Comparison of ENCODE assay signal across 9 mouse cellular contexts in genomic region chr16:18379338-18380001, GRCm38 (mm10). TPM values are rescaled to one million over a fixed set of nuclear protein-coding genes. Genes with fewer than 3 reads are reported as not detected.
DNase-seq lines count a peak whose midpoint lies in the region; ATAC-seq lines count a peak whose summit lies in the region.
"Had no signal": no experiment of that assay in that cellular context is flagged by ENCODE, and none has a peak within 500 bp of the region (broad histone marks: within the 10 kb centered on the region; RNA-seq: fewer than 3 reads in every experiment).

No protein-coding gene starts in this region.

- H3K4me1 ChIP-seq in forebrain, embryonic 16.5 days (replicated peaks; ENCODE audit: control insufficient read depth, insufficient read depth, low read length), result peaks cover 55% of the 10 kb centered on the region
- H3K4me1 ChIP-seq in kidney, embryonic 14.5 days (ENCODE audit: control insufficient read depth, insufficient read depth, low read length), result peaks cover 15% of the 10 kb centered on the region
- peaks cover 31% of the 10 kb centered on the region for H3K4me1 ChIP-seq in neural tube, embryonic 14.5 days (ENCODE audit: control insufficient read depth, insufficient read depth, low read length)

- no peaks in the 10 kb centered on the region for H3K27me3 ChIP-seq in forebrain, embryonic 16.5 days (replicated peaks; ENCODE audit: control insufficient read depth, insufficient read depth, low read length)
- H3K27me3 ChIP-seq in kidney, embryonic 14.5 days (ENCODE audit: control insufficient read depth, insufficient read depth, low read length), result no peaks in the 10 kb centered on the region
- no peaks in the 10 kb centered on the region for H3K27me3 ChIP-seq in neural tube, embryonic 14.5 days (ENCODE audit: control insufficient read depth, insufficient read depth, low read length)

- no peaks in the 10 kb centered on the region for H3K36me3 ChIP-seq in forebrain, embryonic 16.5 days (ENCODE audit: control insufficient read depth, insufficient read depth)
- H3K36me3 ChIP-seq in kidney, embryonic 14.5 days (ENCODE audit: control insufficient read depth, insufficient read depth, low read length), result no peaks in the 10 kb centered on the region
- H3K36me3 ChIP-seq in neural tube, embryonic 14.5 days (ENCODE audit: control insufficient read depth, insufficient read depth, low read length), result no peaks in the 10 kb centered on the region
- H3K36me3 ChIP-seq: G1E had no signal

- DNase-seq in retina, postnatal 1 day, result peak; percentile 43
- no peak for DNase-seq in retina, embryonic 14.5 days (ENCODE audit: low spot score)
- DNase-seq in frontal cortex, postnatal 25 days (ENCODE audit: low spot score in 2 of 2), result no peak
- DNase-seq in right cerebral cortex, postnatal 4 days, result no peak
- DNase-seq: adrenal gland, postnatal 14 days had no signal

- H3K9ac ChIP-seq in forebrain, embryonic 16.5 days (replicated peaks; ENCODE audit: low read depth, low read length), result no peak overlapping the region
- peak overlapping the region; percentile 7; the same call in 1 of the 2 replicates for H3K9ac ChIP-seq in kidney, embryonic 14.5 days (ENCODE audit: low read depth, low read length)
- no peak overlapping the region for H3K9ac ChIP-seq in neural tube, embryonic 14.5 days (replicated peaks; ENCODE audit: low read depth, low read length)

- H3K4me2 ChIP-seq in forebrain, embryonic 16.5 days (ENCODE audit: low read length), result no peak overlapping the region
- no peak overlapping the region for H3K4me2 ChIP-seq in kidney, embryonic 14.5 days (replicated peaks; ENCODE audit: low read depth, low read length)
- no peak overlapping the region for H3K4me2 ChIP-seq in neural tube, embryonic 14.5 days (ENCODE audit: low read depth, low read length)

- ATAC-seq in forebrain, embryonic 16.5 days, result 0 out of 2 replicates have a peak, but pooled peaks have one; percentile 6
- ATAC-seq in kidney, embryonic 14.5 days (ENCODE audit: low FRiP score, low TSS enrichment), result no peak
- no peak; the same call in 1 of the 2 replicates for ATAC-seq in neural tube, embryonic 14.5 days (ENCODE audit: low read depth)

- H3K4me3 ChIP-seq in forebrain, embryonic 16.5 days (replicated peaks; ENCODE audit: low read length), result no peak overlapping the region
- no peak overlapping the region for H3K4me3 ChIP-seq in kidney, embryonic 14.5 days (ENCODE audit: low read length)
- H3K4me3 ChIP-seq in neural tube, embryonic 14.5 days (ENCODE audit: low read depth, low read length), result no peak overlapping the region

- 0 out of 2 replicates have a peak overlapping the region, but pooled peaks have one; percentile 41 for H3K27ac ChIP-seq in forebrain, embryonic 16.5 days (ENCODE audit: low read length)
- no peak overlapping the region for H3K27ac ChIP-seq in kidney, embryonic 14.5 days (ENCODE audit: low read depth, low read length)
- H3K27ac ChIP-seq in neural tube, embryonic 14.5 days (ENCODE audit: low read depth, low read length), result peak overlapping the region; percentile 78

- H3K9me3 ChIP-seq in forebrain, embryonic 16.5 days (ENCODE audit: control insufficient read depth, low read length), result no peaks in the 10 kb centered on the region
- H3K9me3 ChIP-seq in kidney, embryonic 14.5 days (ENCODE audit: control insufficient read depth, low read length), result no peaks in the 10 kb centered on the region
- H3K9me3 ChIP-seq in neural tube, embryonic 14.5 days (ENCODE audit: control insufficient read depth, low read length), result no peaks in the 10 kb centered on the region
- H3K9me3 ChIP-seq: G1E had no signal

- 51% methylated on average over 8 of the region's 8 CpGs for WGBS in forebrain, embryonic 16.5 days
- WGBS in kidney, embryonic 14.5 days, result 88% methylated on average over 8 of the region's 8 CpGs
- WGBS in neural tube, embryonic 14.5 days, result 69% methylated on average over 8 of the region's 8 CpGs

RNA-seq across cellular contexts. Expression of gene Arvcf, which starts 31.5 kb away (rescaled TPM):
- polyA plus RNA-seq in forebrain, embryonic 16.5 days (2015; fragmentation: Nextera tagmentation; extraction: Ambion mirVana), result 58.6 and 67.8 TPM in 2 replicates
- 16.3 and 27.0 TPM in 2 replicates for polyA plus RNA-seq in kidney, embryonic 14.5 days (2014; fragmentation: Nextera tagmentation; extraction: Ambion mirVana)
- polyA plus RNA-seq in neural tube, embryonic 14.5 days (2014; fragmentation: Nextera tagmentation; extraction: Ambion mirVana), result 60.2 and 73.5 TPM in 2 replicates

RNA-seq across cellular contexts. Expression of gene Tango2, which starts 31.6 kb away (rescaled TPM):
- polyA plus RNA-seq in forebrain, embryonic 16.5 days (2015; fragmentation: Nextera tagmentation; extraction: Ambion mirVana), result 74.9 and 86.8 TPM in 2 replicates
- 19.8 and 20.0 TPM in 2 replicates for polyA plus RNA-seq in kidney, embryonic 14.5 days (2014; fragmentation: Nextera tagmentation; extraction: Ambion mirVana)
- polyA plus RNA-seq in neural tube, embryonic 14.5 days (2014; fragmentation: Nextera tagmentation; extraction: Ambion mirVana), result 99.8 and 114 TPM in 2 replicates

RNA-seq across cellular contexts. Expression of gene Txnrd2, which starts 46.7 kb away (rescaled TPM):
- polyA plus RNA-seq in forebrain, embryonic 16.5 days (2015; fragmentation: Nextera tagmentation; extraction: Ambion mirVana), result 24.0 and 27.8 TPM in 2 replicates
- 21.9 and 23.6 TPM in 2 replicates for polyA plus RNA-seq in kidney, embryonic 14.5 days (2014; fragmentation: Nextera tagmentation; extraction: Ambion mirVana)
- polyA plus RNA-seq in neural tube, embryonic 14.5 days (2014; fragmentation: Nextera tagmentation; extraction: Ambion mirVana), result 21.3 and 25.4 TPM in 2 replicates

RNA-seq across cellular contexts. Expression of gene Comt, which starts 47.2 kb away (rescaled TPM):
- 88.8 and 98.1 TPM in 2 replicates for polyA plus RNA-seq in forebrain, embryonic 16.5 days (2015; fragmentation: Nextera tagmentation; extraction: Ambion mirVana)
- 78.7 and 89.0 TPM in 2 replicates for polyA plus RNA-seq in kidney, embryonic 14.5 days (2014; fragmentation: Nextera tagmentation; extraction: Ambion mirVana)
- 102 and 103 TPM in 2 replicates for polyA plus RNA-seq in neural tube, embryonic 14.5 days (2014; fragmentation: Nextera tagmentation; extraction: Ambion mirVana)
